Mouse (Mus musculus): ENCODE measurements around the gene Lrrc57. TPM values are rescaled to one million over a fixed set of nuclear protein-coding genes. Genes with fewer than 3 reads are reported as not detected.
A peak's percentile ranks its signal among the peaks of the same experiment; 100 is the strongest.

Gene Lrrc57
- polyA plus RNA-seq, 1 experiment from 2014 or later = 34.5 TPM

GRCm38 (mm10) chr2:120630655-120631054 is 21.3 kb upstream of the Lrrc57 start:
- WGBS = 87% methylated on average over 2 of the region's 2 CpGs
- H3K36me3 ChIP-seq (ENCODE audit: poor library complexity, severe bottlenecking) = peaks cover 9% of the 10 kb centered on the region; the same call in 1 of the 2 replicates
- H3K27ac ChIP-seq = no peak overlapping the region
- H3K9ac ChIP-seq = no peak overlapping the region
- H3K4me1 ChIP-seq = 0 out of 2 replicates have a peak, but pooled peaks cover 3% of the 10 kb centered on the region
- H3K27me3 ChIP-seq = no peaks in the 10 kb centered on the region
- H3K4me3 ChIP-seq = no peak overlapping the region
- no peak for ATAC-seq
- H3K4me2 ChIP-seq = no peak overlapping the region
- no peaks in the 10 kb centered on the region for H3K9me3 ChIP-seq (replicated peaks)

GRCm38 (mm10) chr2:120630246-120630645 is 20.9 kb upstream of the Lrrc57 start:
- Histone ChIP-seq H3K27me3 (no peaks in the 10 kb centered on the region), H3K9me3 (replicated peaks) (no peaks in the 10 kb centered on the region), H3K4me2 (peak overlapping the region; percentile 72; the same call in 1 of the 2 replicates), H3K27ac (no peak overlapping the region), H3K36me3 (ENCODE audit: poor library complexity, severe bottlenecking) (peaks cover 5% of the 10 kb centered on the region; the same call in 1 of the 2 replicates), H3K9ac (no peak overlapping the region), H3K4me3 (no peak overlapping the region), H3K4me1 (0 out of 2 replicates have a peak, but pooled peaks cover 3% of the 10 kb centered on the region)
- no peak for ATAC-seq
- WGBS = 82% methylated on average over 2 of the region's 2 CpGs

- ATAC-seq = peak; percentile 100
- no peaks in the 10 kb centered on the region for H3K36me3 ChIP-seq (ENCODE audit: poor library complexity, severe bottlenecking)
- WGBS = 1% methylated on average over 36 of the region's 36 CpGs
- H3K27me3 ChIP-seq = no peaks in the 10 kb centered on the region
- 0 out of 2 replicates have a peak, but pooled peaks cover 3% of the 10 kb centered on the region for H3K4me1 ChIP-seq
- peak within 1 kb of the TSS; percentile 70 for H3K9ac ChIP-seq
- H3K9me3 ChIP-seq (replicated peaks) = no peaks in the 10 kb centered on the region
- H3K4me2 ChIP-seq = peak within 1 kb of the TSS; percentile 72
- H3K27ac ChIP-seq = peak within 1 kb of the TSS; percentile 1; the same call in 1 of the 2 replicates
- peak within 1 kb of the TSS; percentile 56 for H3K4me3 ChIP-seq
These were observed 19.8 kb upstream of the Lrrc57 start, which contains the start of gene Stard9 for GRCm38 (mm10) chr2:120628886-120629735. Stard9 (plus strand) TSS chr2:120629121.

- H3K27ac ChIP-seq = peak overlapping the region; percentile 1; the same call in 1 of the 2 replicates
- H3K27me3 ChIP-seq = no peaks in the 10 kb centered on the region
- no peaks in the 10 kb centered on the region for H3K9me3 ChIP-seq (replicated peaks)
- peak overlapping the region; percentile 72 for H3K4me2 ChIP-seq
- no peaks in the 10 kb centered on the region for H3K36me3 ChIP-seq (ENCODE audit: poor library complexity, severe bottlenecking)
- peak; percentile 46 for ATAC-seq
- H3K4me1 ChIP-seq = 0 out of 2 replicates have a peak, but pooled peaks cover 3% of the 10 kb centered on the region
- peak overlapping the region; percentile 56 for H3K4me3 ChIP-seq
- no peak overlapping the region for H3K9ac ChIP-seq
- WGBS = 29% methylated on average over 10 of the region's 10 CpGs
These were observed 19.0 kb upstream of the Lrrc57 start for GRCm38 (mm10) chr2:120628076-120628865.

GRCm38 (mm10) chr2:120622920-120623319 is 13.6 kb upstream of the Lrrc57 start:
- H3K4me1 ChIP-seq = no peaks in the 10 kb centered on the region
- H3K27ac ChIP-seq = no peak overlapping the region
- no peaks in the 10 kb centered on the region for H3K27me3 ChIP-seq
- no peak for ATAC-seq
- H3K9me3 ChIP-seq (replicated peaks) = no peaks in the 10 kb centered on the region
- no peak overlapping the region for H3K4me2 ChIP-seq
- no peak overlapping the region for H3K9ac ChIP-seq
- H3K4me3 ChIP-seq = no peak overlapping the region
- peaks cover 15% of the 10 kb centered on the region for H3K36me3 ChIP-seq (ENCODE audit: poor library complexity, severe bottlenecking)

- Histone ChIP-seq H3K36me3 (ENCODE audit: poor library complexity, severe bottlenecking) (peaks cover 46% of the 10 kb centered on the region), H3K4me2 (no peak overlapping the region), H3K27ac (no peak overlapping the region), H3K4me3 (no peak overlapping the region), H3K9me3 (replicated peaks) (no peaks in the 10 kb centered on the region), H3K4me1 (no peaks in the 10 kb centered on the region), H3K27me3 (no peaks in the 10 kb centered on the region), H3K9ac (no peak overlapping the region)
- no peak for ATAC-seq
- 100% methylated on average over 1 of the region's 1 CpGs for WGBS
These were observed 10.2 kb upstream of the Lrrc57 start for GRCm38 (mm10) chr2:120619538-120619937.

- ATAC-seq = no peak
- Histone ChIP-seq H3K27ac (no peak overlapping the region), H3K4me2 (no peak overlapping the region), H3K4me1 (no peaks in the 10 kb centered on the region), H3K9me3 (replicated peaks) (no peaks in the 10 kb centered on the region), H3K27me3 (no peaks in the 10 kb centered on the region), H3K4me3 (no peak overlapping the region), H3K9ac (no peak overlapping the region), H3K36me3 (ENCODE audit: poor library complexity, severe bottlenecking) (peaks cover 60% of the 10 kb centered on the region)
- WGBS = 91% methylated on average over 5 of the region's 5 CpGs
These were observed 7.2 kb upstream of the Lrrc57 start for GRCm38 (mm10) chr2:120616279-120617163.

GRCm38 (mm10) chr2:120606021-120606690 is 3.2 kb downstream of the Lrrc57 start:
- H3K27ac ChIP-seq = no peak overlapping the region
- H3K9ac ChIP-seq = no peak overlapping the region
- H3K27me3 ChIP-seq = no peaks in the 10 kb centered on the region
- no peak overlapping the region for H3K4me2 ChIP-seq
- ATAC-seq = no peak
- H3K36me3 ChIP-seq (ENCODE audit: poor library complexity, severe bottlenecking) = peaks cover 30% of the 10 kb centered on the region
- peaks cover 23% of the 10 kb centered on the region for H3K4me1 ChIP-seq
- no peak overlapping the region for H3K4me3 ChIP-seq
- H3K9me3 ChIP-seq (replicated peaks) = no peaks in the 10 kb centered on the region
- WGBS = 81% methylated on average over 6 of the region's 6 CpGs

GRCm38 (mm10) chr2:120599506-120599905 is 9.8 kb downstream of the Lrrc57 start:
- H3K4me1 ChIP-seq = no peaks in the 10 kb centered on the region
- peaks cover 74% of the 10 kb centered on the region for H3K36me3 ChIP-seq (ENCODE audit: poor library complexity, severe bottlenecking)
- H3K4me3 ChIP-seq = no peak overlapping the region
- ATAC-seq = no peak
- no peaks in the 10 kb centered on the region for H3K9me3 ChIP-seq (replicated peaks)
- H3K27me3 ChIP-seq = no peaks in the 10 kb centered on the region
- no peak overlapping the region for H3K4me2 ChIP-seq
- H3K27ac ChIP-seq = no peak overlapping the region
- 92% methylated on average over 4 of the region's 4 CpGs for WGBS
- no peak overlapping the region for H3K9ac ChIP-seq

GRCm38 (mm10) chr2:120597734-120598133 is 11.6 kb downstream of the Lrrc57 start:
- H3K27ac ChIP-seq = no peak overlapping the region
- no peak overlapping the region for H3K4me3 ChIP-seq
- no peak overlapping the region for H3K9ac ChIP-seq
- ATAC-seq = no peak
- H3K36me3 ChIP-seq (ENCODE audit: poor library complexity, severe bottlenecking) = peaks cover 63% of the 10 kb centered on the region
- H3K4me2 ChIP-seq = no peak overlapping the region
- no peaks in the 10 kb centered on the region for H3K27me3 ChIP-seq
- WGBS = 92% methylated on average over 2 of the region's 2 CpGs
- no peaks in the 10 kb centered on the region for H3K4me1 ChIP-seq
- H3K9me3 ChIP-seq (replicated peaks) = no peaks in the 10 kb centered on the region

- Histone ChIP-seq H3K9ac (no peak overlapping the region), H3K9me3 (replicated peaks) (no peaks in the 10 kb centered on the region), H3K4me2 (no peak overlapping the region), H3K27ac (no peak overlapping the region), H3K36me3 (ENCODE audit: poor library complexity, severe bottlenecking) (peaks cover 44% of the 10 kb centered on the region), H3K4me1 (no peaks in the 10 kb centered on the region), H3K27me3 (no peaks in the 10 kb centered on the region), H3K4me3 (no peak overlapping the region)
- ATAC-seq = no peak
- 95% methylated on average over 1 of the region's 1 CpGs for WGBS
These were observed 17.1 kb downstream of the Lrrc57 start for GRCm38 (mm10) chr2:120592227-120592626.
